Mouse (Mus musculus) thymus, postnatal 10 days (tissue): ENCODE measurements around the gene Wfdc21.
A peak's percentile ranks its signal among the peaks of the same experiment; 100 is the strongest.

Experiments used
- DNase-seq, 2 experiments: peaks; one replicate each; pipeline ENCODE4 v3.0.0; 2021; ENCODE audit warnings: low spot score in 2 of 2

Wfdc21 gene

GRCm38 (mm10) chr11:83746681-83747080, at the start of gene Wfdc21:
Gene Wfdc21 (plus strand): TSS chr11:83746940.
- no peak for DNase-seq

DNA sequence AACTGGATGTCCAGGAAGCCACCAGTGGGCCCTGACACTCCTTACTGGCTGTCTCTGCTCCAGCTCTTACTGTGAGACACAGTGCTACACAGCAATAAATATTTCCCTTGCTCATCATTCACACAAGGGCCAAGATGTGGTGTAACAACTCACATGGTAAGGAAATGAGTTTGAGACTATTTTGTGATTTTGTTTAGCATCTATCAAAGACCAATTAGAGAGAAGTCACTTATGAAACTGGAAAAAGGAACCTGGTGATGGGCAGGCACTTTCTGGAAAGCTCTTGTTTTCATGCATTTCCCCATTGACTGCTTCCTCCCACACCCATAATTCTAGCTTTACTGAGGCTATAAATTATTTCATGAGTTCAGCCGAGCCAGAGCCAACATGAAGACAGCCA, 43.0 kb upstream of the Wfdc21 start, which contains the start of gene Wfdc17:
TSS of gene Wfdc17 (plus strand) at position 287 of the 400 bp plus-strand sequence.
- DNase-seq = no peak

DNA sequence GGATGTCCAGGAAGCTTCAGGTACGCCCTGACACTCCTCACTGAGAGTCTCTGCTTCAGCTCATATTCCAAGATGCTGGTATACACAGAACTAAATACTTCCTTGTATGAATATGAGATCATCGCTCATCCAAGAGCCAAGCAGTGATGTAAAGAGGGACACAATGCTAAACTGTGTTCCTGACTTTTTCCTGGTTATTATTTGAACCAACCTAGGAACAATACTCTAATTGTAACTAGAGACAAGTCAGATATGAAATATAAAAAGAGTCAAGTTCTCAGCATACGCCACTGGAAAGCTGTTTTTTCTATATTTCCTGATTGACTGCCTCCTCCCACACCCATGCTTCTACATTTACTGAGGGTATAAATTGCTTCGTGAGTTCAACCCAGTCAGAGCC, 38.0 kb upstream of the Wfdc21 start, which contains the start of gene Wfdc18:
TSS of gene Wfdc18 (plus strand) at position 301 of the 400 bp plus-strand sequence.
- DNase-seq = no peak

- no peak for DNase-seq
Measured at GRCm38 (mm10) chr11:83709683-83710082, 37.1 kb upstream of the Wfdc21 start.

DNA sequence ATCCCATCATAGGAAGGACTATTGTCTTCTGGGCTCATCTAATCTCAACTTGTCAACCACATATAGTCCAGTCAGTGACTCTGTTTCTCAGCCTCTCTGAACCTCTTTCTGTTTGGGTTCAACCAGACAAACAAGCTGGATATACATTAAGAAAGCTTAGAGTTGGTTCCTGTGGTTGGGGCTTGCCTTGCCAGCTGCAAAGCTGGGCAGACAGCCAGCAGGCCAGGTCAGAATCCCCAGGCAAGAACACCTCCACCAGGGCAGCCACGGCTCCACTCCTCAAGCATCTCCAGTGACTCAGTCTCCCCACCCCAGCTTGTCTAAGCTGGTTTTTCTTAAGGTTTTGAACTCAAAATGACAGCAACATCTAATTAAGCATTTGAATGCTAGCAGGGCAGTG, 34.1 kb upstream of the Wfdc21 start:
- no peak for DNase-seq

DNA sequence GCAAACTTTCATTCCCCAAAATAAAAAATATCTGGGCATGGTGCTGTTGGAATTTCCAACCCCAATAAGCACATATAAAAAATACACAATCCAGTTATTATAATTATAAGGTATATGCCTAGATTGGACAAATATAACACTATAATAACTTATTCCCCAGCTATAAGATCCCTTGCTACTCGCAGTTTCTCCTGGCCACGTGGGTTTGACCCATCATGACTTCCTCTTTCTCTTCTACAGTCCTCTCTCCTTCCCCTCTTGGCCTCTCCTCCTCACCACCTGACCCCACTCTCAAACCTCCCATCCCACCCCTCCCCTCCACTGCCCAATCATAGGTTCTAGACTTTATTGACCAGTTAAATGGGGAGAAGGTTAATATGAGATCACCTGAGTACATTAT, 32.8 kb upstream of the Wfdc21 start:
- DNase-seq = no peak

- no peak for DNase-seq
Measured at GRCm38 (mm10) chr11:83717042-83717665, 29.6 kb upstream of the Wfdc21 start.

DNA sequence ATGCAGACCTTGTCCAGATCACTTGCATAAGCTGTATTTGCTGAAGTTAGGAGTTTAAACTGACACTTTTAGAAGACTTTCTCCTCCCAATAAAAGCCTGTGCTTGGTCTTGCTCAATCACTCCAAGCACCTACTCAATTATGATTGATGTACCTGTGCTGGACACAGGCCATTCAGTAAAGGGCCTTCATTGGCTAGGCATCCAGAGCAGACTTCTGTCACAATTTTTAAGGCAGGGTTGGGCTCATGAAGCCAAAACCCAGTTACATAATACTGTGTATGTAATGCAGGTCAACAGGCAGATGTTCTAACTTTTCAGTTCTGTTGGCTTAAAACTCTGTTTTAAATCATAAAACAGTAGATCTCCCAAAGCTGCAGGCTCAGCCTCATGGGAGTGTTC, 26.0 kb upstream of the Wfdc21 start:
- no peak for DNase-seq

DNA sequence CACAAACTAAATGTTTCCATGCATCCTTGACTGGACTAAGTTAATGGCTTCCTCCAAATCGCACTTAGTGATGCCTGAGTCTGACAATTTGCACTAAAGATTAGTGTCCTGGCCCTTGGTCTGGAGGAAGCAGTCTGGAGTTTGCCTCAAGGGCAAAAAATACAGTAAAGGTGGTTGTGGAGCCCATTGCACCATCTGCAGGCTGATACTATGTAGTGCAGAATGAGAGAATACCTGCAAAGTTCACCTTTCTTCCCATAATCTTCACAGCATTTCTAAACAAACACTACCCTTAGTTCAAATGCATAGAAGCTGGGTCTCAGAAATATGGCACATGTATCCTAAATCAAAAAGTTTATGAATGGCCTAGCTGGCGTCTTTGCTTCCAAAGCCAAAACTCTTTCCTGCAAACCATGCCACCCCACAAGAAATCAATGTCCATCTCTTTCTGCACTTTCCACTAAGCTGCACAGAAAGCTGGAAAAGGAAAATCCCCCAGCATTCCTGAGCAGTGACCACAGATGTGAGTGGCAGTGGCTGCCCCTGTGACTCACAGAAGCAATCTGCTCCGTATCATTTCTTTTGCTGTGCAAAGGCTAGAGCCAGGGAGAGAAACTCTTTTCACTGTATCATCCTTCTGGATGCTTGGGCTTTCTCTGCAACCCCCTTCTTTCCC, 17.8 kb upstream of the Wfdc21 start:
- DNase-seq = no peak

- no peak for DNase-seq
Measured at GRCm38 (mm10) chr11:83731116-83731515, 15.6 kb upstream of the Wfdc21 start.

- DNase-seq = no peak
Measured at GRCm38 (mm10) chr11:83733071-83733640, 13.6 kb upstream of the Wfdc21 start.

DNA sequence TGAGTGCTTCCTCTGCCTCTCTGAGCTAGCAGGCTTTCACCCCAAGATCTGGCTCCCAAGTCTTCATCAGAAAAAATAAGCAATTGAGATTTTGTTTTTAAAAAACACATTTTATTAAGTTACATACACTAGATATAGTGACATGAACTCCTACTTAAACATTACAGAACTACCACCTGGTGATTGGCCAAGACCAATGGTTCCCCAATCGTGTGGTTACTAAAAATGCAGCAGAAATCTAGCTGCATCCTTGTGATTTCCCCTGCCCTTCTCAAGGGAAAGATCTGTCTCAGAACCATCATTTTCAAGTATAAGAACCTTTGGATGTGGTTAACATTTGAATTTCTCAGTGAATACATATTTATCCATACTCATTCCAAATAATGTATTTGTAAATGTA, 12.5 kb upstream of the Wfdc21 start:
- DNase-seq = no peak

DNA sequence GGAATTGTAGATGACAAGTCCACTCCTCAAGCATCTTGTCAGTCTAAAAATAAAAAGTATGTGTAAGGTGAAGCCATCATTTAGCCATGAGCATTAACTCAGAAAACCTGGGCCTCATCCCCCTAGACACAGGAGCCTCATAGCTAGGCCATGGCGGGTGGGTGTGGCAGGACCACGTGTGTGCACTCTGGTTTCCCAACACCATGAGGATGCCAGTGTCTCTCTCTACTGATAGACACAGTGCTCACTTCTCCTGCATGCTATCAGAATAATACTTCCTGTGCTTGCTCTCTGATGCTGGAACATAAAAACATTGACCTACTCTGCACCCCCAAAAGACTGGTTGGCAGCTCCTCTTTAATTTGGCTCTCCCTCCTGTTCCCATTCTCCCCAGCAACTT, 10.9 kb upstream of the Wfdc21 start:
- DNase-seq = no peak

- no peak for DNase-seq
Measured at GRCm38 (mm10) chr11:83737109-83737558, 9.6 kb upstream of the Wfdc21 start.

GRCm38 (mm10) chr11:83739241-83739640, 7.5 kb upstream of the Wfdc21 start:
- DNase-seq = peak; percentile 22 to 74

GRCm38 (mm10) chr11:83740443-83740991, 6.2 kb upstream of the Wfdc21 start:
- no peak for DNase-seq

DNA sequence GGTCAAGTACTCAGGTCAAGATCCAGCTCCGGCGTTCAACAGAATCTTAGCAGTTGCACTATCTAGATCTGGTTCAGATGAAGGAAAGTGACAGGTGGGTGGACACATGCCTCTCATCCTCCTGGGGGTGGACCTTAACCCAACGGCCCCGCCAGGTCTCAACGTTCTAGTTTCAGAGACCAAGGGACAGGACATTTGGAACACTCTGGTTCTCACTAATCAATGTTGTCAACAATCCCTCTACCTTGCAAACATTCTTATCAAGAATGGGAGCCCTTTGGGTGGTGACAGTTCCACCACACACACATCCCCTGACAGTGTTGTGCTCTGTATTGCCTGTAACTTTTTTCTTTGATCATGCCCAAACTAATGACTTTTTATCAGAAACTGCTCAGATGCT, 4.9 kb upstream of the Wfdc21 start:
- DNase-seq = no peak

DNA sequence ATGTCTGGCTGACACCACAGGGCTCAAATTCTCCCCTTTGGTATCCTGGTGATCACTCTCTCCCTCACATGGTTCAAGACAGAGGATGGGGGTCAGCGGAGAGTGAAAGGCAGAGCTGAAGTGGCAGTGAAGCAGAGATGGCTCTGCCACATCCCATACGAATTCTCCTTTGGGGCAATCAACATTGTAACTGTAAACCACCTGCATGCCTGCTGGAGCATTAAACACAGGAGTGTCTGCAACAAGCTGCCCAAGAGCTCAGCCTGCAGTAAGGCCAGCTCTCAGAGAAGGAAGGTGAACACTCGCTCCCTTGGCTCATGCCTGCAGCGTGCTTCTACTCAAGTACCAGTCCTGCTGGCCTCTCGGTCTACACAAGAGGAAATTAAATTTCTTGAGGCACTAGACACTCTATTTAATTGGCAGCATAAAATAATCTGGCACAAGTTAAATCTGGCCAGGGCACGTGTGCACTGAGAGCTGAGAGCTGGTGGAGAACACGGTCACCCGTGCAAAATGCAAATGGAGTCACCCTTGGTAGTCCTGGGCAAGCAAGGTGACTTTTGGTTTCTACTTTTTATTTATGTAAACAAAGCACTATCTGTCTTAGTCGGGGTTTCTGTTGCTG, 3.9 kb upstream of the Wfdc21 start:
- no peak for DNase-seq

DNA sequence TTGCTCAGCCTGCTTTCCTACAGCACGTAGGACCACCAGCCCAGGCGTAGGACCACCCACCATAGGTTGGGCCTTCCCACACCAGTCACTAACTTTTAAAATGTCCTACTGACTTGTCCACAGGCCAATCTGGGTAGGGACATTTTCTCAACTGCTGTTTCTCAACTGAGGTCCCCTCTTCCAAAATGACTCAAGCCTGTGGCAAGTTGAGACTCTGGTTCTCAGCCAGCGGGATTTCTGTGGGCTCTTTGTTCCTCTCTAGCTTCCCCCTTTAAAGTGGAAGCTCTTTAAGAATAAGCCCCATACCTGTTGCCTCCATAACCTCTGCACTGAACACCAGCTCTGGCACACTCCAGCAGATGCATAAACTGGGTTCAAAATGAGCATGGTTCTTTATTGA, 3.2 kb upstream of the Wfdc21 start:
- no peak for DNase-seq

GRCm38 (mm10) chr11:83746152-83746551, 588 bp upstream of the Wfdc21 start:
- no peak for DNase-seq

GRCm38 (mm10) chr11:83747376-83748265, 881 bp downstream of the Wfdc21 start:
- no peak for DNase-seq
